Mouse (Mus musculus) E14TG2a.4 (cell line): ENCODE results near the gene Cpm.
A peak's percentile ranks its signal among the peaks of the same experiment; 100 is the strongest.

Source experiments
- H3K27me3 ChIP-seq: 2 replicates; pipeline ENCODE4 v1.6.1; 2014; ENCODE audit warnings: low read length, control low read depth; ENCODE audit not compliant: insufficient read depth
- H3K36me3 ChIP-seq: 2 replicates; pipeline ENCODE4 v1.6.1; 2014; ENCODE audit warnings: low read length, control low read depth; ENCODE audit not compliant: insufficient read depth
- H3K4me1 ChIP-seq: replicated peaks from 2 replicates; pipeline ENCODE4 v1.6.1; 2014; ENCODE audit warnings: low read depth, low read length, control low read depth
- H3K4me3 ChIP-seq: replicated peaks from 2 replicates; pipeline ENCODE4 v1.5.1; 2014; ENCODE audit warnings: mild to moderate bottlenecking, low read length
- H3K9me3 ChIP-seq: 2 replicates; pipeline ENCODE4 v1.6.1; 2014; ENCODE audit warnings: low read length, control low read depth
- CTCF ChIP-seq: conservative IDR thresholded peaks from 2 replicates; pipeline ENCODE4 v1.5.1; 2014; ENCODE audit warnings: low read length
- NANOG ChIP-seq: IDR thresholded peaks from 2 replicates; pipeline ENCODE4 v1.6.1; 2014; ENCODE audit warnings: borderline replicate concordance, low read length, mixed read lengths
- POU5F1 ChIP-seq: IDR thresholded peaks from 2 replicates; pipeline ENCODE4 v1.6.1; 2014; ENCODE audit warnings: low read length, borderline replicate concordance

Gene Cpm

GRCm38 (mm10) chr10:117644429-117644748 lies 15.1 kb downstream of the Cpm start:
- peaks cover 56% of the 10 kb centered on the region for H3K4me1 ChIP-seq
- H3K4me3 ChIP-seq, result no peak overlapping the region
- H3K9me3 ChIP-seq, result no peaks in the 10 kb centered on the region
- no peak for TF ChIP-seq POU5F1
- TF ChIP-seq CTCF, result no peak
- no peak for TF ChIP-seq NANOG
- H3K27me3 ChIP-seq, result peaks cover 36% of the 10 kb centered on the region
- no peaks in the 10 kb centered on the region for H3K36me3 ChIP-seq

- no peak for TF ChIP-seq CTCF
- TF ChIP-seq POU5F1, result no peak
- TF ChIP-seq NANOG, result no peak
- Histone ChIP-seq H3K27me3 (peaks cover 32% of the 10 kb centered on the region), H3K9me3 (no peaks in the 10 kb centered on the region), H3K4me3 (no peak overlapping the region), H3K36me3 (no peaks in the 10 kb centered on the region), H3K4me1 (peaks cover 54% of the 10 kb centered on the region)
Measured at GRCm38 (mm10) chr10:117644828-117645227, 15.5 kb downstream of the Cpm start.

- H3K9me3 ChIP-seq, result no peaks in the 10 kb centered on the region
- TF ChIP-seq POU5F1, result no peak
- TF ChIP-seq NANOG, result no peak
- no peak for TF ChIP-seq CTCF
Measured at GRCm38 (mm10) chr10:117645487-117645964, 16.2 kb downstream of the Cpm start.

GRCm38 (mm10) chr10:117646482-117647157 lies 17.3 kb downstream of the Cpm start:
- H3K9me3 ChIP-seq, result no peaks in the 10 kb centered on the region
- H3K36me3 ChIP-seq, result no peaks in the 10 kb centered on the region
- peaks cover 56% of the 10 kb centered on the region for H3K4me1 ChIP-seq
- TF ChIP-seq POU5F1, result no peak
- TF ChIP-seq CTCF, result no peak
- no peak for TF ChIP-seq NANOG
- peaks cover 22% of the 10 kb centered on the region for H3K27me3 ChIP-seq
- H3K4me3 ChIP-seq, result no peak overlapping the region

More at GRCm38 (mm10) chr10:117645487-117645964, 16.2 kb downstream of the Cpm start:
- Histone ChIP-seq H3K36me3 (no peaks in the 10 kb centered on the region), H3K4me1 (peaks cover 53% of the 10 kb centered on the region), H3K27me3 (peaks cover 28% of the 10 kb centered on the region), H3K4me3 (no peak overlapping the region)

- H3K36me3 ChIP-seq, result no peaks in the 10 kb centered on the region
- TF ChIP-seq POU5F1 (no peak), CTCF (no peak), NANOG (no peak)
- H3K4me3 ChIP-seq, result peak overlapping the region; percentile 21; the same call in 1 of the 2 replicates
- no peaks in the 10 kb centered on the region for H3K9me3 ChIP-seq
- H3K4me1 ChIP-seq, result peaks cover 56% of the 10 kb centered on the region
- peaks cover 18% of the 10 kb centered on the region for H3K27me3 ChIP-seq
Measured at GRCm38 (mm10) chr10:117647158-117647505, 17.8 kb downstream of the Cpm start.

GRCm38 (mm10) chr10:117647964-117648472 lies 18.7 kb downstream of the Cpm start:
- Histone ChIP-seq H3K4me3 (no peak overlapping the region), H3K27me3 (peaks cover 11% of the 10 kb centered on the region), H3K9me3 (no peaks in the 10 kb centered on the region), H3K4me1 (peaks cover 51% of the 10 kb centered on the region), H3K36me3 (no peaks in the 10 kb centered on the region)
- TF ChIP-seq CTCF, result no peak
- no peak for TF ChIP-seq POU5F1
- no peak for TF ChIP-seq NANOG

GRCm38 (mm10) chr10:117648643-117649042 lies 19.3 kb downstream of the Cpm start:
- TF ChIP-seq CTCF (no peak), POU5F1 (no peak), NANOG (no peak)
- Histone ChIP-seq H3K36me3 (no peaks in the 10 kb centered on the region), H3K4me3 (no peak overlapping the region), H3K9me3 (no peaks in the 10 kb centered on the region), H3K27me3 (peaks cover 7% of the 10 kb centered on the region), H3K4me1 (peaks cover 46% of the 10 kb centered on the region)

- Histone ChIP-seq H3K36me3 (no peaks in the 10 kb centered on the region), H3K9me3 (no peaks in the 10 kb centered on the region), H3K4me1 (peaks cover 46% of the 10 kb centered on the region), H3K27me3 (peaks cover 6% of the 10 kb centered on the region), H3K4me3 (no peak overlapping the region)
- TF ChIP-seq CTCF (no peak), POU5F1 (no peak), NANOG (no peak)
Measured at GRCm38 (mm10) chr10:117649292-117650041, 20.2 kb downstream of the Cpm start.
